Mouse (Mus musculus): Measurements from ENCODE around the gene Nxnl2. TPM values are rescaled to one million over a fixed set of nuclear protein-coding genes. Genes with fewer than 3 reads are reported as not detected.

Nxnl2 gene
- polyA plus RNA-seq, 1 experiment = not detected

GRCm38 (mm10) chr13:51136996-51137701, 33.7 kb upstream of the Nxnl2 start:
- Histone ChIP-seq H3K4me1 (ENCODE audit: control insufficient read depth, insufficient read depth, low read length) (peaks cover 4% of the 10 kb centered on the region; the same call in 1 of the 2 replicates), H3K27ac (ENCODE audit: control insufficient read depth, insufficient read depth, low read depth, low read length, poor library complexity) (no peak overlapping the region), H3K4me3 (replicated peaks; ENCODE audit: control insufficient read depth, low read depth, low read length) (no peak overlapping the region)
- WGBS = 82% methylated on average over 2 of the region's 2 CpGs
- no peak for TF ChIP-seq CTCF (IDR thresholded peaks at IDR 0.05; ENCODE audit: control insufficient read depth, insufficient read depth, low read length)
- TF ChIP-seq POLR2A (IDR thresholded peaks at IDR 0.05; ENCODE audit: borderline replicate concordance, control insufficient read depth, low read depth, low read length) = no peak

GRCm38 (mm10) chr13:51137702-51138031, 33.2 kb upstream of the Nxnl2 start:
- no peak overlapping the region for H3K4me3 ChIP-seq (replicated peaks; ENCODE audit: control insufficient read depth, low read depth, low read length)
- TF ChIP-seq CTCF (IDR thresholded peaks at IDR 0.05; ENCODE audit: control insufficient read depth, insufficient read depth, low read length) (no peak), POLR2A (IDR thresholded peaks at IDR 0.05; ENCODE audit: borderline replicate concordance, control insufficient read depth, low read depth, low read length) (no peak)
- no peak overlapping the region for H3K27ac ChIP-seq (ENCODE audit: control insufficient read depth, insufficient read depth, low read depth, low read length, poor library complexity)
- H3K4me1 ChIP-seq (ENCODE audit: control insufficient read depth, insufficient read depth, low read length) = peaks cover 4% of the 10 kb centered on the region; the same call in 1 of the 2 replicates

- TF ChIP-seq POLR2A (IDR thresholded peaks at IDR 0.05; ENCODE audit: borderline replicate concordance, control insufficient read depth, low read depth, low read length) = no peak
- TF ChIP-seq CTCF (IDR thresholded peaks at IDR 0.05; ENCODE audit: control insufficient read depth, insufficient read depth, low read length) = no peak
- WGBS = 80% methylated on average over 1 of the region's 1 CpGs
- Histone ChIP-seq H3K4me3 (replicated peaks; ENCODE audit: control insufficient read depth, low read depth, low read length) (no peak overlapping the region), H3K4me1 (ENCODE audit: control insufficient read depth, insufficient read depth, low read length) (no peaks in the 10 kb centered on the region), H3K27ac (ENCODE audit: control insufficient read depth, insufficient read depth, low read depth, low read length, poor library complexity) (no peak overlapping the region)
These were observed 23.7 kb upstream of the Nxnl2 start for GRCm38 (mm10) chr13:51147106-51147505.

- TF ChIP-seq POLR2A (IDR thresholded peaks at IDR 0.05; ENCODE audit: borderline replicate concordance, control insufficient read depth, low read depth, low read length) (no peak), CTCF (IDR thresholded peaks at IDR 0.05; ENCODE audit: control insufficient read depth, insufficient read depth, low read length) (no peak)
- no peak overlapping the region for H3K27ac ChIP-seq (ENCODE audit: control insufficient read depth, insufficient read depth, low read depth, low read length, poor library complexity)
- 93% methylated on average over 4 of the region's 4 CpGs for WGBS
- H3K4me3 ChIP-seq (replicated peaks; ENCODE audit: control insufficient read depth, low read depth, low read length) = no peak overlapping the region
- no peaks in the 10 kb centered on the region; the same call in 1 of the 2 replicates for H3K4me1 ChIP-seq (ENCODE audit: control insufficient read depth, insufficient read depth, low read length)
These were observed 17.7 kb upstream of the Nxnl2 start for GRCm38 (mm10) chr13:51152966-51153669.

GRCm38 (mm10) chr13:51153670-51154030, 17.2 kb upstream of the Nxnl2 start:
- H3K4me3 ChIP-seq (replicated peaks; ENCODE audit: control insufficient read depth, low read depth, low read length) = no peak overlapping the region
- WGBS = 88% methylated on average over 4 of the region's 4 CpGs
- TF ChIP-seq CTCF (IDR thresholded peaks at IDR 0.05; ENCODE audit: control insufficient read depth, insufficient read depth, low read length) = no peak
- no peak for TF ChIP-seq POLR2A (IDR thresholded peaks at IDR 0.05; ENCODE audit: borderline replicate concordance, control insufficient read depth, low read depth, low read length)
- no peak overlapping the region for H3K27ac ChIP-seq (ENCODE audit: control insufficient read depth, insufficient read depth, low read depth, low read length, poor library complexity)
- H3K4me1 ChIP-seq (ENCODE audit: control insufficient read depth, insufficient read depth, low read length) = no peaks in the 10 kb centered on the region; the same call in 1 of the 2 replicates

- H3K4me1 ChIP-seq (ENCODE audit: control insufficient read depth, insufficient read depth, low read length) = no peaks in the 10 kb centered on the region; the same call in 1 of the 2 replicates
- no peak overlapping the region for H3K27ac ChIP-seq (ENCODE audit: control insufficient read depth, insufficient read depth, low read depth, low read length, poor library complexity)
- H3K4me3 ChIP-seq (replicated peaks; ENCODE audit: control insufficient read depth, low read depth, low read length) = no peak overlapping the region
- 90% methylated on average over 15 of the region's 15 CpGs for WGBS
- TF ChIP-seq POLR2A (IDR thresholded peaks at IDR 0.05; ENCODE audit: borderline replicate concordance, control insufficient read depth, low read depth, low read length) (no peak), CTCF (IDR thresholded peaks at IDR 0.05; ENCODE audit: control insufficient read depth, insufficient read depth, low read length) (no peak)
These were observed 15.4 kb upstream of the Nxnl2 start for GRCm38 (mm10) chr13:51155178-51156013.

GRCm38 (mm10) chr13:51156014-51156386, 14.8 kb upstream of the Nxnl2 start:
- no peaks in the 10 kb centered on the region; the same call in 1 of the 2 replicates for H3K4me1 ChIP-seq (ENCODE audit: control insufficient read depth, insufficient read depth, low read length)
- TF ChIP-seq CTCF (IDR thresholded peaks at IDR 0.05; ENCODE audit: control insufficient read depth, insufficient read depth, low read length) (no peak), POLR2A (IDR thresholded peaks at IDR 0.05; ENCODE audit: borderline replicate concordance, control insufficient read depth, low read depth, low read length) (no peak)
- 85% methylated on average over 6 of the region's 6 CpGs for WGBS

GRCm38 (mm10) chr13:51157291-51157690, 13.5 kb upstream of the Nxnl2 start:
- WGBS = 8% methylated on average over 3 of the region's 3 CpGs
- TF ChIP-seq POLR2A (IDR thresholded peaks at IDR 0.05; ENCODE audit: borderline replicate concordance, control insufficient read depth, low read depth, low read length) (no peak), CTCF (IDR thresholded peaks at IDR 0.05; ENCODE audit: control insufficient read depth, insufficient read depth, low read length) (no peak)
- no peak overlapping the region for H3K27ac ChIP-seq (ENCODE audit: control insufficient read depth, insufficient read depth, low read depth, low read length, poor library complexity)
- no peak overlapping the region for H3K4me3 ChIP-seq (replicated peaks; ENCODE audit: control insufficient read depth, low read depth, low read length)
- H3K4me1 ChIP-seq (ENCODE audit: control insufficient read depth, insufficient read depth, low read length) = peaks cover under 1% of the 10 kb centered on the region; the same call in 1 of the 2 replicates

More at GRCm38 (mm10) chr13:51156014-51156386, 14.8 kb upstream of the Nxnl2 start:
- no peak overlapping the region for H3K27ac ChIP-seq (ENCODE audit: control insufficient read depth, insufficient read depth, low read depth, low read length, poor library complexity)
- H3K4me3 ChIP-seq (replicated peaks; ENCODE audit: control insufficient read depth, low read depth, low read length) = no peak overlapping the region

Data from bone marrow, adult 2 months (tissue).